Mouse (Mus musculus) embryonic facial prominence, embryonic 10.5 days (tissue): ENCODE results near the gene Capn5. TPM values are rescaled to one million over a fixed set of nuclear protein-coding genes. Genes with fewer than 3 reads are reported as not detected.

Source experiments
- DNase-seq: peaks from one replicate; pipeline ENCODE4 v3.0.0-alpha.2; 2017; ENCODE audit warnings: low spot score
- H3K27ac ChIP-seq: fragments of 300-500 bp; sonication (generic); replicated peaks from 2 replicates; pipeline ENCODE4 v1.5.1; 2016; ENCODE audit warnings: mild to moderate bottlenecking
- H3K27me3 ChIP-seq: fragments of 300-500 bp; sonication (generic); replicated peaks from 2 replicates; pipeline ENCODE4 v1.6.1; 2016; ENCODE audit warnings: low read depth, mild to moderate bottlenecking; ENCODE audit not compliant: poor library complexity, severe bottlenecking
- H3K36me3 ChIP-seq: fragments of 300-500 bp; sonication (generic); replicated peaks from 2 replicates; pipeline ENCODE4 v1.6.1; 2016; ENCODE audit warnings: mild to moderate bottlenecking, moderate library complexity
- H3K4me1 ChIP-seq: fragments of 300-500 bp; sonication (generic); 2 replicates; pipeline ENCODE4 v1.6.1; 2016
- H3K4me3 ChIP-seq: fragments of 300-500 bp; sonication (generic); 2 replicates; pipeline ENCODE4 v1.5.1; 2016; ENCODE audit warnings: mild to moderate bottlenecking, moderate library complexity
- H3K9me3 ChIP-seq: fragments of 300-500 bp; sonication (generic); 2 replicates; pipeline ENCODE4 v1.6.1; 2016; ENCODE audit warnings: mild to moderate bottlenecking
- WGBS: fragments of 180-500 bp; shearing (Covaris S2); methylation state at CpG from one replicate; pipeline ENCODE4 v1.1.7; 2016; 5-methylcytosine and 5-hydroxymethylcytosine counted together
- polyA plus RNA-seq: library from polyadenylated mRNA; unstranded; fragments of >200 nt; fragmentation: Nextera tagmentation; extraction: Ambion mirVana; gene quantifications from 2 replicates; pipeline ENCODE4 v1.2.1, GENCODE M21; 2016

The Capn5 gene
- 4.7 and 5.1 TPM in 2 replicates for polyA plus RNA-seq

- peak within 1 kb of the TSS; percentile 81 for H3K4me3 ChIP-seq
- 3% methylated on average over 44 of the region's 44 CpGs for WGBS
- H3K9me3 ChIP-seq: no peaks in the 10 kb centered on the region
- peak; percentile 89 for DNase-seq
- H3K27me3 ChIP-seq: peaks cover 32% of the 10 kb centered on the region
- H3K36me3 ChIP-seq: no peaks in the 10 kb centered on the region
- H3K27ac ChIP-seq: peak within 1 kb of the TSS; percentile 79
- peaks cover 28% of the 10 kb centered on the region for H3K4me1 ChIP-seq
Observed at GRCm38 (mm10) chr7:98177929-98178559, at the start of gene Capn5. Capn5 (minus strand) TSS chr7:98178274.

- H3K27me3 ChIP-seq: no peaks in the 10 kb centered on the region
- no peak for DNase-seq
- H3K4me3 ChIP-seq: no peak overlapping the region
- no peaks in the 10 kb centered on the region for H3K4me1 ChIP-seq
- WGBS: 90% methylated on average over 4 of the region's 4 CpGs
- H3K9me3 ChIP-seq: no peaks in the 10 kb centered on the region
- H3K36me3 ChIP-seq: no peaks in the 10 kb centered on the region
- no peak overlapping the region for H3K27ac ChIP-seq
Observed at GRCm38 (mm10) chr7:98223796-98224195, 45.7 kb upstream of the Capn5 start.

GRCm38 (mm10) chr7:98216713-98217112 is 38.6 kb upstream of the Capn5 start:
- no peak overlapping the region for H3K4me3 ChIP-seq
- no peak overlapping the region for H3K27ac ChIP-seq
- H3K9me3 ChIP-seq: no peaks in the 10 kb centered on the region
- no peak for DNase-seq
- no peaks in the 10 kb centered on the region for H3K4me1 ChIP-seq
- H3K36me3 ChIP-seq: 0 out of 2 replicates have a peak, but pooled peaks cover 3% of the 10 kb centered on the region
- H3K27me3 ChIP-seq: no peaks in the 10 kb centered on the region

- H3K36me3 ChIP-seq: no peaks in the 10 kb centered on the region
Observed at GRCm38 (mm10) chr7:98202946-98203345, 24.9 kb upstream of the Capn5 start.

GRCm38 (mm10) chr7:98201493-98202028 is 23.5 kb upstream of the Capn5 start:
- H3K9me3 ChIP-seq: no peaks in the 10 kb centered on the region
- no peaks in the 10 kb centered on the region for H3K36me3 ChIP-seq
- no peak overlapping the region for H3K27ac ChIP-seq
- no peaks in the 10 kb centered on the region for H3K4me1 ChIP-seq
- WGBS: 76% methylated on average over 5 of the region's 5 CpGs
- H3K4me3 ChIP-seq: no peak overlapping the region
- no peak for DNase-seq
- H3K27me3 ChIP-seq: peaks cover 6% of the 10 kb centered on the region

More at GRCm38 (mm10) chr7:98202946-98203345, 24.9 kb upstream of the Capn5 start:
- no peaks in the 10 kb centered on the region for H3K9me3 ChIP-seq
- no peak overlapping the region for H3K4me3 ChIP-seq
- H3K27ac ChIP-seq: no peak overlapping the region
- 82% methylated on average over 4 of the region's 4 CpGs for WGBS
- no peaks in the 10 kb centered on the region for H3K27me3 ChIP-seq
- no peaks in the 10 kb centered on the region for H3K4me1 ChIP-seq
- no peak for DNase-seq

- WGBS: 96% methylated on average over 3 of the region's 3 CpGs
- no peaks in the 10 kb centered on the region for H3K9me3 ChIP-seq
Observed at GRCm38 (mm10) chr7:98200396-98200795, 22.3 kb upstream of the Capn5 start.

GRCm38 (mm10) chr7:98199381-98199780 is 21.3 kb upstream of the Capn5 start, which contains the start of gene B3gnt6:
B3gnt6 (minus strand) TSS chr7:98199481.
- H3K27me3 ChIP-seq: peaks cover 28% of the 10 kb centered on the region
- no peak within 1 kb of the TSS for H3K4me3 ChIP-seq
- WGBS: 88% methylated on average over 4 of the region's 4 CpGs
- no peaks in the 10 kb centered on the region for H3K9me3 ChIP-seq
- no peaks in the 10 kb centered on the region for H3K36me3 ChIP-seq
- peaks cover 2% of the 10 kb centered on the region for H3K4me1 ChIP-seq
- no peak within 1 kb of the TSS for H3K27ac ChIP-seq
- no peak for DNase-seq

More at GRCm38 (mm10) chr7:98200396-98200795, 22.3 kb upstream of the Capn5 start:
- no peak for DNase-seq
- no peaks in the 10 kb centered on the region for H3K36me3 ChIP-seq
- no peaks in the 10 kb centered on the region for H3K4me1 ChIP-seq
- peaks cover 18% of the 10 kb centered on the region for H3K27me3 ChIP-seq
- H3K4me3 ChIP-seq: no peak overlapping the region
- H3K27ac ChIP-seq: no peak overlapping the region

- Histone ChIP-seq H3K9me3 (no peaks in the 10 kb centered on the region), H3K27me3 (peaks cover 64% of the 10 kb centered on the region), H3K36me3 (no peaks in the 10 kb centered on the region), H3K4me1 (peaks cover 16% of the 10 kb centered on the region), H3K27ac (no peak overlapping the region), H3K4me3 (no peak overlapping the region)
- DNase-seq: peak; percentile 51
- WGBS: 39% methylated on average over 10 of the region's 10 CpGs
Observed at GRCm38 (mm10) chr7:98195151-98195801, 17.2 kb upstream of the Capn5 start.

GRCm38 (mm10) chr7:98194026-98194792 is 16.1 kb upstream of the Capn5 start:
- Histone ChIP-seq H3K9me3 (no peaks in the 10 kb centered on the region), H3K4me3 (peak overlapping the region; percentile 55), H3K27me3 (peaks cover 64% of the 10 kb centered on the region), H3K4me1 (peaks cover 16% of the 10 kb centered on the region), H3K36me3 (no peaks in the 10 kb centered on the region), H3K27ac (no peak overlapping the region)
- 3% methylated on average over 61 of the region's 61 CpGs for WGBS
- DNase-seq: no peak

GRCm38 (mm10) chr7:98193515-98194025 is 15.5 kb upstream of the Capn5 start:
- Histone ChIP-seq H3K27me3 (peaks cover 64% of the 10 kb centered on the region), H3K4me3 (peak overlapping the region; percentile 55), H3K36me3 (no peaks in the 10 kb centered on the region), H3K4me1 (peaks cover 16% of the 10 kb centered on the region), H3K27ac (no peak overlapping the region), H3K9me3 (no peaks in the 10 kb centered on the region)
- 8% methylated on average over 36 of the region's 36 CpGs for WGBS
- DNase-seq: peak; percentile 50

- H3K36me3 ChIP-seq: no peaks in the 10 kb centered on the region
- 66% methylated on average over 17 of the region's 17 CpGs for WGBS
- no peaks in the 10 kb centered on the region for H3K9me3 ChIP-seq
- DNase-seq: peak; percentile 54
- no peak overlapping the region for H3K27ac ChIP-seq
- peaks cover 60% of the 10 kb centered on the region for H3K27me3 ChIP-seq
- H3K4me3 ChIP-seq: no peak overlapping the region
- peaks cover 22% of the 10 kb centered on the region for H3K4me1 ChIP-seq
Observed at GRCm38 (mm10) chr7:98191571-98192250, 13.6 kb upstream of the Capn5 start.

- WGBS: 84% methylated on average over 1 of the region's 1 CpGs
Observed at GRCm38 (mm10) chr7:98190578-98190977, 12.5 kb upstream of the Capn5 start.

More at GRCm38 (mm10) chr7:98190578-98190977, 12.5 kb upstream of the Capn5 start:
- Histone ChIP-seq H3K27ac (no peak overlapping the region), H3K36me3 (no peaks in the 10 kb centered on the region), H3K4me1 (peaks cover 31% of the 10 kb centered on the region), H3K4me3 (no peak overlapping the region), H3K27me3 (peaks cover 49% of the 10 kb centered on the region), H3K9me3 (no peaks in the 10 kb centered on the region)
- DNase-seq: no peak
